21 mouse cellular contexts compared by ENCODE assay signal in the genomic region with DNA sequence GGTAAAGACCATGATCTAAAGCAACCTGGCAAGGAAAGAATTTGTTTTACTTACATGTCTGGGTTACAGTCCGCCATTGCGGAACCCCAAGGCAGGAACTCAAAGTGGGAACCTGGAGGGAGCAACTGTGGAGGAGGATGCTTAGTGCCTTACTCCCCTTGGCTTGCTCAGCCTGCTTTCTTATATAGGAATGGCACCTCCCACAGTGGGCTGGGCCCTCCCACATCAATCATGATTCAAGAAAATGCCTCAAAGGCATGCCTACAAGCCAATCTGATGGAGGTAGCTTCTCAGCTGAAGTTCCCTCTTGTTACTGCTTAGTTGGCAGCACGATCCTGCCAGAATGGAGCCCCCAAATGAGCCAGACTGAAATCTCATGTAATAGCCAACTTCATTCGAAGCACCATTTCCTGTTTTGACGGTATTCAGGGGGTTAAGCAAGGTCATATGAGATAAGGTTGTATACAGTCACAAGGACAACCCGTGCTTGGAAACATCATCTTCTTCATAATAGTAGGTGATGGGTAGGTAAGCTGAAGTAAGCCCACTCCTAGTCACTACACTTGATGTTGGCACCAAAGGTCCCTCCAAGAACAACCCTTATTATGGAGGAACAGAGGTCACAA.
"Had no signal": no experiment of that assay in that cellular context is flagged by ENCODE, and none has a peak within 500 bp of the region (broad histone marks: within the 10 kb centered on the region; RNA-seq: fewer than 3 reads in every experiment).

No protein-coding gene starts in this region.

- H3K4me3 ChIP-seq: limb, embryonic 10.5 days; limb, embryonic 13.5 days; liver, embryonic 12.5 days; liver, embryonic 15.5 days; lung, embryonic 15.5 days; midbrain, embryonic 12.5 days; midbrain, embryonic 15.5 days; neural tube, embryonic 12.5 days; neural tube, embryonic 15.5 days; stomach, embryonic 15.5 days had no signal

- DNase-seq: kidney, adult 9 months; kidney, postnatal 14 days; kidney, postnatal 4 days; liver; lung, adult 18-20 months; lung, postnatal 10 days; lung, postnatal 36 days; right cerebral cortex, adult 18-20 months; right cerebral cortex, postnatal 25 days; spleen, adult 18-20 months; thymus, postnatal 36 days had no signal

- H3K36me3 ChIP-seq: limb, embryonic 10.5 days; limb, embryonic 13.5 days; liver, embryonic 12.5 days; liver, embryonic 15.5 days; lung, embryonic 15.5 days; midbrain, embryonic 12.5 days; midbrain, embryonic 15.5 days; neural tube, embryonic 12.5 days; neural tube, embryonic 15.5 days; stomach, embryonic 15.5 days had no signal

- ATAC-seq: midbrain, embryonic 15.5 days had no signal

- H3K9ac ChIP-seq: limb, embryonic 13.5 days; liver, embryonic 12.5 days; liver, embryonic 15.5 days; lung, embryonic 15.5 days; midbrain, embryonic 12.5 days; midbrain, embryonic 15.5 days; neural tube, embryonic 12.5 days; neural tube, embryonic 15.5 days; stomach, embryonic 15.5 days had no signal

- H3K9me3 ChIP-seq: limb, embryonic 10.5 days; limb, embryonic 13.5 days; liver, embryonic 12.5 days; liver, embryonic 15.5 days; lung, embryonic 15.5 days; midbrain, embryonic 12.5 days; midbrain, embryonic 15.5 days; neural tube, embryonic 12.5 days; neural tube, embryonic 15.5 days; stomach, embryonic 15.5 days had no signal

- H3K27ac ChIP-seq: limb, embryonic 10.5 days; limb, embryonic 13.5 days; liver, embryonic 15.5 days; lung, embryonic 15.5 days; midbrain, embryonic 12.5 days; midbrain, embryonic 15.5 days; neural tube, embryonic 12.5 days; neural tube, embryonic 15.5 days; stomach, embryonic 15.5 days had no signal

- H3K27me3 ChIP-seq: limb, embryonic 13.5 days; liver, embryonic 12.5 days; liver, embryonic 15.5 days; lung, embryonic 15.5 days; midbrain, embryonic 12.5 days; midbrain, embryonic 15.5 days; neural tube, embryonic 12.5 days; neural tube, embryonic 15.5 days; stomach, embryonic 15.5 days had no signal

- H3K4me1 ChIP-seq: limb, embryonic 10.5 days; limb, embryonic 13.5 days; lung, embryonic 15.5 days; midbrain, embryonic 12.5 days; midbrain, embryonic 15.5 days; neural tube, embryonic 12.5 days; neural tube, embryonic 15.5 days; stomach, embryonic 15.5 days had no signal
